Mouse (Mus musculus) liver, embryonic 16.5 days (tissue): ENCODE results near the gene Ccdc175. TPM values are rescaled to one million over a fixed set of nuclear protein-coding genes. Genes with fewer than 3 reads are reported as not detected.

Source experiments
- ATAC-seq: fragments of 200-750 bp; cut with Nextera tagmentation; 2 replicates; pipeline ENCODE4 v1.8.0; 2017; ENCODE audit warnings: low read depth, mild to moderate bottlenecking, moderate number of reproducible peaks, moderate library complexity
- H3K27ac ChIP-seq: fragments of 300-500 bp; sonication (generic); 2 replicates; pipeline ENCODE4 v1.5.1; 2014; ENCODE audit warnings: mild to moderate bottlenecking, low read length
- H3K27me3 ChIP-seq: fragments of 300-500 bp; sonication (generic); 2 replicates; pipeline ENCODE4 v1.6.1; 2014; ENCODE audit warnings: low read depth, low read length, mixed read lengths; ENCODE audit not compliant: control insufficient read depth, insufficient read depth
- H3K36me3 ChIP-seq: fragments of 300-500 bp; sonication (generic); 2 replicates; pipeline ENCODE4 v1.6.1; 2014; ENCODE audit warnings: mild to moderate bottlenecking; ENCODE audit not compliant: control insufficient read depth, insufficient read depth
- H3K4me1 ChIP-seq: fragments of 300-500 bp; sonication (generic); 2 replicates; pipeline ENCODE4 v1.6.1; 2014; ENCODE audit warnings: low read depth, low read length, mixed read lengths; ENCODE audit not compliant: control insufficient read depth
- H3K4me2 ChIP-seq: fragments of 300-500 bp; sonication (generic); 2 replicates; pipeline ENCODE4 v1.6.1; 2014; ENCODE audit warnings: low read depth, low read length, mixed read lengths
- H3K4me3 ChIP-seq: fragments of 300-500 bp; sonication (generic); 2 replicates; pipeline ENCODE4 v1.5.1; 2014; ENCODE audit warnings: low read depth, mild to moderate bottlenecking, low read length
- H3K9ac ChIP-seq: fragments of 300-500 bp; sonication (generic); 2 replicates; pipeline ENCODE4 v1.6.1; 2014; ENCODE audit warnings: low read depth, low read length
- H3K9me3 ChIP-seq: fragments of 300-500 bp; sonication (generic); replicated peaks from 2 replicates; pipeline ENCODE4 v1.6.1; 2016; ENCODE audit warnings: low read length; ENCODE audit not compliant: control insufficient read depth
- WGBS: fragments of 180-500 bp; shearing (Covaris S2); extraction: QIAGEN DNeasy Blood & Tissue Kit; methylation state at CpG from one replicate; pipeline ENCODE4 v1.1.7; 2014; ENCODE audit not compliant: insufficient replicate concordance; 5-methylcytosine and 5-hydroxymethylcytosine counted together
- microRNA-seq: library from miRNA; unstranded; fragments of <30 nt; microRNA quantifications from one replicate; pipeline ENCODE4, GENCODE M21; 2016
- polyA plus RNA-seq: library from polyadenylated mRNA; unstranded; fragments of >200 nt; fragmentation: Nextera tagmentation; extraction: Ambion mirVana; gene quantifications from 2 replicates; pipeline ENCODE4 v1.2.1, GENCODE M21; 2015

Ccdc175 gene
- polyA plus RNA-seq, 1 experiment from 2014 or later, result not detected

- Histone ChIP-seq H3K4me2 (peak overlapping the region; percentile 80), H3K9me3 (no peaks in the 10 kb centered on the region), H3K36me3 (peaks cover 2% of the 10 kb centered on the region; the same call in 1 of the 2 replicates), H3K27ac (no peak overlapping the region), H3K4me1 (peaks cover 4% of the 10 kb centered on the region), H3K4me3 (peak overlapping the region; percentile 63), H3K9ac (no peak overlapping the region; the same call in 1 of the 2 replicates), H3K27me3 (peaks cover 28% of the 10 kb centered on the region)
- 5% methylated on average over 40 of the region's 40 CpGs for WGBS
- ATAC-seq, result peak; percentile 11; the same call in 1 of the 2 replicates
Measured at GRCm38 (mm10) chr12:72069626-72070326, 115.1 kb downstream of the Ccdc175 start.

DNA sequence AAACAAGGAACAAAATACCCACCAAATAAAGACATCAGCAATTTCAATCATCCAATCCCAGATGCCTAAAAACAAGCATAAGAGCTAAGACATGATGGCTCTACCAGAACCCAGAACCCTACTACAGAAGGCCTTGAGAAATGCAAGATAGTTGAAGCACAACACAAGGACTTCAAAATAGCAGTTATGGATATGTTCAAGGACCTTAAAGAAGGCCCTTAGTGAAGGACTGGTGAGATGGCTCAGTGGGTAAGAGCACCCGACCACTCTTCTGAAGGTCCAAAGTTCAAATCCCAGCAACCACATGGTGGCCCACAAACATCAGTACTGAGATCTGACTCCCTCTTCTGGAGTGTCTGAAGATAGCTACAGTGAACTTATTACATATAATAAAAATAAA, 127.0 kb downstream of the Ccdc175 start:
- 69% methylated on average over 1 of the region's 1 CpGs for WGBS
- H3K27ac ChIP-seq, result no peak overlapping the region
- H3K27me3 ChIP-seq, result no peaks in the 10 kb centered on the region; the same call in 1 of the 2 replicates
- H3K4me2 ChIP-seq, result no peak overlapping the region
- H3K4me1 ChIP-seq, result no peaks in the 10 kb centered on the region
- H3K9ac ChIP-seq, result no peak overlapping the region
- no peak overlapping the region for H3K4me3 ChIP-seq
- H3K36me3 ChIP-seq, result no peaks in the 10 kb centered on the region
- no peak for ATAC-seq
- H3K9me3 ChIP-seq, result no peaks in the 10 kb centered on the region

- H3K36me3 ChIP-seq, result no peaks in the 10 kb centered on the region
- no peaks in the 10 kb centered on the region for H3K4me1 ChIP-seq
- H3K4me3 ChIP-seq, result no peak overlapping the region
- no peaks in the 10 kb centered on the region for H3K9me3 ChIP-seq
- no peak overlapping the region for H3K27ac ChIP-seq
- ATAC-seq, result no peak
- no peak overlapping the region for H3K4me2 ChIP-seq
- H3K9ac ChIP-seq, result no peak overlapping the region
- H3K27me3 ChIP-seq, result no peaks in the 10 kb centered on the region; the same call in 1 of the 2 replicates
- WGBS, result 43% methylated on average over 6 of the region's 6 CpGs
Measured at GRCm38 (mm10) chr12:72053851-72054250, 131.0 kb downstream of the Ccdc175 start.

GRCm38 (mm10) chr12:72053303-72053702, 131.5 kb downstream of the Ccdc175 start:
- H3K9ac ChIP-seq, result no peak overlapping the region
- no peaks in the 10 kb centered on the region for H3K9me3 ChIP-seq
- no peak overlapping the region for H3K4me2 ChIP-seq
- no peaks in the 10 kb centered on the region for H3K36me3 ChIP-seq
- H3K4me3 ChIP-seq, result no peak overlapping the region
- no peak for ATAC-seq
- no peak overlapping the region for H3K27ac ChIP-seq
- H3K4me1 ChIP-seq, result no peaks in the 10 kb centered on the region
- no peaks in the 10 kb centered on the region; the same call in 1 of the 2 replicates for H3K27me3 ChIP-seq
- WGBS, result 29% methylated on average over 6 of the region's 6 CpGs

DNA sequence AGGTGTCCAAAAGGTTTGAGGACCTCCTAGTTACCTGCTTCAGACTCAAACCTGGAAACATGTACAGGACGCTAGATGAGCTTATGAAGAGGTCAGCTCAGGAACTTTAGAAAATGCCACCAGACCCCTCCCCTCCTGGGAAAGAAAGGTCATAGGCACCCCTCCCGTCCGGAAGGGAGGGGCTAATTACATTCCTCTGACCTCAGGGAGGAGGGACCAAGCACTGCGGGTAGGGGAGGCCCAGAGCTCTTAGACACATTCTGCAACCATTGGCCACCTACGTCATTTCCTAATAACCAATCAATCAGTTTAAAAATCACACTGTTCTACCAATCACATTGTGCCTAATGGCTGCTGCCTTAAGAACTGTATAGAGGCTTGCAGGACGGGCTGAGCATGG, 132.3 kb downstream of the Ccdc175 start:
- H3K27ac ChIP-seq, result no peak overlapping the region
- H3K36me3 ChIP-seq, result no peaks in the 10 kb centered on the region
- no peaks in the 10 kb centered on the region for H3K4me1 ChIP-seq
- H3K4me2 ChIP-seq, result no peak overlapping the region
- H3K9ac ChIP-seq, result no peak overlapping the region
- H3K9me3 ChIP-seq, result no peaks in the 10 kb centered on the region
- WGBS, result 62% methylated on average over 6 of the region's 6 CpGs
- ATAC-seq, result no peak
- H3K4me3 ChIP-seq, result no peak overlapping the region
- no peaks in the 10 kb centered on the region; the same call in 1 of the 2 replicates for H3K27me3 ChIP-seq

Small RNAs within 50 kb of the gene (microRNA-seq; reads per million reads assigned to microRNA genes)
- not detected for gene Gm24466

Other genes with a start within 250 kb of the Ccdc175 start
- gene Gpr135, start 113.9 kb downstream of the Ccdc175 start, polyA plus RNA-seq, result 0.09 and 0.14 TPM in 2 replicates
- gene L3hypdh, start 99.6 kb downstream of the Ccdc175 start, polyA plus RNA-seq, result 9.8 and 10.2 TPM in 2 replicates
- 15.9 and 17.4 TPM in 2 replicates for gene Jkamp, start 99.4 kb downstream of the Ccdc175 start, polyA plus RNA-seq
- gene Rtn1, start 224.0 kb upstream of the Ccdc175 start, polyA plus RNA-seq, result 0.81 and 1.7 TPM in 2 replicates